Mouse (Mus musculus) olfactory bulb, adult 2 months (tissue): ENCODE measurements around the gene Il1b.
A peak's percentile ranks its signal among the peaks of the same experiment; 100 is the strongest.

Experiments used
- CTCF ChIP-seq: fragments of 200-500 bp; IDR thresholded peaks from 2 replicates; pipeline ENCODE4 v1.5.1; 2012; ENCODE audit warnings: low read depth, mild to moderate bottlenecking, low read length, moderate library complexity; ENCODE audit not compliant: insufficient read depth
- POLR2A ChIP-seq: fragments of 200-500 bp; IDR thresholded peaks from 2 replicates; pipeline ENCODE4 v1.6.1; 2012; ENCODE audit warnings: mild to moderate bottlenecking, low read depth, low read length, moderate library complexity; ENCODE audit not compliant: insufficient read depth

- TF ChIP-seq CTCF (0 out of 2 replicates have a peak, but pooled peaks have one; percentile 14), POLR2A (no peak)
Measured at GRCm38 (mm10) chr2:129393524-129393923, 22.6 kb upstream of the Il1b start.
